Mouse (Mus musculus): ENCODE results near the gene Mob2. TPM values are rescaled to one million over a fixed set of nuclear protein-coding genes. Genes with fewer than 3 reads are reported as not detected.

Mob2 gene
- polyA plus RNA-seq, 1 experiment from 2014 or later = 76.2 TPM

DNA sequence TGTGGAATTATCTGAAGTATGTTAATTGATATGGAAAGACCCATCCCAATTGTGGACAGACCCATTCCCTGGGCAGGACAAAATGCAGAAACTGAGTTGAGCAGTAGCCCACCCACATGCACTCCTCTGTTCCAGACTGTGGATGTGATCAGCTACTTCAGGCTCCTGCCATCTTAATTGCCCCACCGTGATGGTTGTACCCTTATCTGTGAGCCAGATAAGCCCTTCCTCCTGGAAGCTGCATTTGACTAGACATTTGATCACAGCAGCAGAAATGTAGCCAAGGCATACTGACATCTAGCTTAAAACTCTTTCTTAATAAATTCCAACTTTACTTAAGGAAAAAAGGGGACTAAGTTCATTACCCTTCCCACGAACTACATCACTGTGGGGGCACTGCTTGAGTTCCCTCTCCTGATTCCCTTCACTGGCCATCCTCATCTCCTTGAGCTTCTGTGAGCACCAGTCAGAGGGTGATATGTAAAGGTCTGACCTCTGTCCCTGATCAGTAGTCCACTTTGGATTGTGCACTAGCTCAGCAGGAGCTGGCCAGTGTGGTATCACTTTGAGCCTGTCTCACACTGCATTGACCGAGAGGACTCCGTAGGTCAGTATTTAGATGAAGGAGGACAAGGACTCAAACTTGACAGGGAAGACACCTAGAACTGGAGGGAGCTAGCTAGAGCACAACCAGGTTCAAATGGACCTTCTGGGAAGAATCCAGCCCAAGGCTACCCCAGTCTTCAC is 25.5 kb upstream of the Mob2 start:
- no peak for DNase-seq
- no peak for ATAC-seq (ENCODE audit: insufficient read depth)
- no peaks in the 10 kb centered on the region for H3K9me3 ChIP-seq (ENCODE audit: low read depth, low read length)
- TF ChIP-seq CTCF (IDR thresholded peaks at IDR 0.05; ENCODE audit: low read depth) = no peak
- H3K4me3 ChIP-seq (ENCODE audit: low read depth, low read length) = no peak overlapping the region
- H3K36me3 ChIP-seq (ENCODE audit: insufficient read depth) = peaks cover 5% of the 10 kb centered on the region; the same call in 1 of the 2 replicates
- H3K27ac ChIP-seq (ENCODE audit: low read depth) = no peak overlapping the region; the same call in 1 of the 2 replicates
- WGBS = 61% methylated on average over 4 of the region's 4 CpGs
- H3K4me2 ChIP-seq = no peak overlapping the region
- H3K4me1 ChIP-seq (ENCODE audit: insufficient read depth) = peaks cover 15% of the 10 kb centered on the region
- peaks cover 31% of the 10 kb centered on the region for H3K27me3 ChIP-seq (ENCODE audit: insufficient read depth, low read length)
- no peak overlapping the region for H3K9ac ChIP-seq

DNA sequence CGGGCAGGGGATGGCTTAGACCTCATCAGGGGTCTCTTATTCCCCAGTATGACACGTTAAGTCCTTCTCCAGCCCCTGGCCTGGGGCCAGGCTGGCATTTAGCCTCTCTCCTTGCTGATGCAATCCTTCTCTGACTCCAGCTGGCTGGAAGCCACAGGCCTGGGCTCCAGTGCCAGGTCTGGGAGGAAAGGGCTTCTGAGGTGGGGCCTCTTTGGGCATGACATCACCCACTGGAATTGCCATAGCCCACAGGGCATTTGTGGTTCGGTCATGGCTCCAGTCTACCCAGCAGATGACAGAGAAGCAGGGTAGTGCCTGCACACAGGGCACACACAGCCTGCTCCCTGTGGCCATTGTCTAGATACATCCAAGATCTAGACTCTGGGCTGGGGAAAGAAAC is 24.0 kb upstream of the Mob2 start:
- H3K36me3 ChIP-seq (ENCODE audit: insufficient read depth) = peaks cover 5% of the 10 kb centered on the region; the same call in 1 of the 2 replicates
- DNase-seq (peak; percentile 51), ATAC-seq (ENCODE audit: insufficient read depth) (no peak)
- 52% methylated on average over 3 of the region's 3 CpGs for WGBS
- peaks cover 42% of the 10 kb centered on the region for H3K27me3 ChIP-seq (ENCODE audit: insufficient read depth, low read length)
- peaks cover 14% of the 10 kb centered on the region for H3K4me1 ChIP-seq (ENCODE audit: insufficient read depth)
- H3K9ac ChIP-seq = no peak overlapping the region
- H3K4me3 ChIP-seq (ENCODE audit: low read depth, low read length) = no peak overlapping the region
- no peaks in the 10 kb centered on the region for H3K9me3 ChIP-seq (ENCODE audit: low read depth, low read length)
- TF ChIP-seq CTCF (IDR thresholded peaks at IDR 0.05; ENCODE audit: low read depth) = no peak
- no peak overlapping the region for H3K27ac ChIP-seq (ENCODE audit: low read depth)
- H3K4me2 ChIP-seq = no peak overlapping the region

DNA sequence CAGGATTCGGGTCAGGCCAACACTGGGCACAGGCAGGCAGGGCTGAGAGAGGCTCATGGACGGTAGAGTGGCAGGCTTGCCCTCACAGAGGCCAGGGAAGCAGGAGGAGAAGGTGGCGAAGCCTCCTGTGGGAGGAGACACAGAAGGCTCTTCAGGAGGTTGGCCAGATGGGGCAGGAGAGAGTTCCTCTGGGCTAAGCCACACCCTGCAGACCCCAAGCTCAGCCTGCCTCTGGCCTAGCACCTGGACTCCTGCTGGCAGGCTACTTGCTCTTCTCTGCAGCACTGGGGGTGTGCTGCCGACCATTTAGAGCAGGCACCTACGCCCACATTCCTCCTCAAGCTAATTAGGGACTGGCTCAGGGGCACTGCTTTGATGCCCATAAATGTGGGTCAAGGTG is 23.5 kb upstream of the Mob2 start:
- no peaks in the 10 kb centered on the region for H3K9me3 ChIP-seq (ENCODE audit: low read depth, low read length)
- peaks cover 5% of the 10 kb centered on the region; the same call in 1 of the 2 replicates for H3K36me3 ChIP-seq (ENCODE audit: insufficient read depth)
- TF ChIP-seq CTCF (IDR thresholded peaks at IDR 0.05; ENCODE audit: low read depth) = peak; percentile 33
- peak overlapping the region; percentile 1; the same call in 1 of the 2 replicates for H3K27ac ChIP-seq (ENCODE audit: low read depth)
- H3K9ac ChIP-seq = no peak overlapping the region
- ATAC-seq (ENCODE audit: insufficient read depth) = peak; percentile 16; the same call in 1 of the 2 replicates
- H3K4me3 ChIP-seq (ENCODE audit: low read depth, low read length) = no peak overlapping the region
- no peak overlapping the region for H3K4me2 ChIP-seq
- peaks cover 43% of the 10 kb centered on the region for H3K27me3 ChIP-seq (ENCODE audit: insufficient read depth, low read length)
- H3K4me1 ChIP-seq (ENCODE audit: insufficient read depth) = peaks cover 11% of the 10 kb centered on the region
- 28% methylated on average over 5 of the region's 5 CpGs for WGBS
- peak; percentile 25 for DNase-seq

DNA sequence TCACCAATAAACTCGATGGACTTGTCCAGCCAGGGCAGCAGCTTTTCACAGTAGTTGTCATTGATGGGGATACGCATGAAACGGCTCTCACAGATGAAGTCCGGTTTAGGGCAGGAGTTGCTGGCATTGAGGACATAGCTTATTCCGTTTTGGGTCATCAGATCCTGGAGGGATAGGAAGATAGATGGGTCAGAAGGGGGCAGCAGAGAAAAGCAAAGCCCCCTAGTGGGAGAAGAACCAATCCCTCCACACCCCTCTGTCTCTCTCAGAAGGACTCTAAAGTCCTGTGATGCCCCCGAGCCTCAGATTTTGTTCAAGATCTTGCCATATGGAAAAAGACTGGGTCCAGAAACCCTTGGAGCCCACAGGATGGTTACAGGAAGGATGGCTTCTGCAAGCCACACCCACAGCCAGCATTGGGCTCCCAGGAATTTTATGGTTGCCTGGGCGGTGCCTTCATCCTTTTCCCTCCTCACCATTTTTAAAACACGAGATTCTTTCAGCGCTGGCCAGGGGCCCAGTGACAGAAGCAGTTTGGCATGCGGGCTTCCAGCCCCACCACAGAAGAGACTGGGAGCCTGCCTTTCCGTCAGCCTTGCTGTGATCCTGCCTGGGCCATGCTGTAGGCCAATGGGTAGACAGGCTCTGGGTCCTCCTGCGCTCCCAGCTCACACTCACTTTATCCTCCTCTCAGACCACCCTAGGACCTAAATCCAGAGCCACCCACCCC is 22.9 kb upstream of the Mob2 start:
- H3K27me3 ChIP-seq (ENCODE audit: insufficient read depth, low read length) = peaks cover 44% of the 10 kb centered on the region
- peaks cover 5% of the 10 kb centered on the region; the same call in 1 of the 2 replicates for H3K36me3 ChIP-seq (ENCODE audit: insufficient read depth)
- peak overlapping the region; percentile 1; the same call in 1 of the 2 replicates for H3K27ac ChIP-seq (ENCODE audit: low read depth)
- H3K4me3 ChIP-seq (ENCODE audit: low read depth, low read length) = no peak overlapping the region
- no peak overlapping the region for H3K9ac ChIP-seq
- DNase-seq (peak; percentile 65), ATAC-seq (ENCODE audit: insufficient read depth) (peak; percentile 57; the same call in 1 of the 2 replicates)
- 19% methylated on average over 12 of the region's 12 CpGs for WGBS
- no peak overlapping the region for H3K4me2 ChIP-seq
- no peaks in the 10 kb centered on the region for H3K9me3 ChIP-seq (ENCODE audit: low read depth, low read length)
- H3K4me1 ChIP-seq (ENCODE audit: insufficient read depth) = peaks cover 11% of the 10 kb centered on the region
- 0 out of 2 replicates have a peak, but pooled peaks have one; percentile 17 for TF ChIP-seq CTCF (IDR thresholded peaks at IDR 0.05; ENCODE audit: low read depth)

DNA sequence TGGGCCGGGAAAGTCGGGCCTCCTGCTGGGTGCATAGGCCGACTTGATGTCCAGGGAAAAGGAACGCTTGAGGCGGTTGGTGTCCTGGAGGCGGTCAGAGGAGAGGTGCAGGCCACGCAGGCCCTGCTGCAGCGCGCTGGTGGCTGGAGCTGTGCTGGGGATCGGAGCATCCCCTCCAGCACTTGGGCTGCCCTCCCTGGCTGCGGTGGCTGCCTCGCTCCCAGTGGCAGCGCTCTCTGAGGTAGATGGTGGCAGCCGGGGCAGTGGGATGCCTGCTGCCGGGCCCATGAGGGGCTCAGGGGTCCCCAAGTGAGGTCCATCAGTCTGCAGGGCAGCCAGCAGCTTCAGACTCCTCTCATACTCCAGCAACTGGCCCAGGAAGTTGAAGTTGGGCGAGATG is 21.7 kb upstream of the Mob2 start:
- H3K36me3 ChIP-seq (ENCODE audit: insufficient read depth) = peaks cover 5% of the 10 kb centered on the region; the same call in 1 of the 2 replicates
- H3K4me3 ChIP-seq (ENCODE audit: low read depth, low read length) = no peak overlapping the region
- H3K4me1 ChIP-seq (ENCODE audit: insufficient read depth) = peaks cover 11% of the 10 kb centered on the region
- no peaks in the 10 kb centered on the region for H3K9me3 ChIP-seq (ENCODE audit: low read depth, low read length)
- no peak for ATAC-seq (ENCODE audit: insufficient read depth)
- no peak overlapping the region for H3K9ac ChIP-seq
- peaks cover 44% of the 10 kb centered on the region for H3K27me3 ChIP-seq (ENCODE audit: insufficient read depth, low read length)
- H3K4me2 ChIP-seq = peak overlapping the region; percentile 55; the same call in 1 of the 2 replicates
- no peak overlapping the region for H3K27ac ChIP-seq (ENCODE audit: low read depth)
- no peak for TF ChIP-seq CTCF (IDR thresholded peaks at IDR 0.05; ENCODE audit: low read depth)
- DNase-seq = no peak
- 29% methylated on average over 16 of the region's 16 CpGs for WGBS

DNA sequence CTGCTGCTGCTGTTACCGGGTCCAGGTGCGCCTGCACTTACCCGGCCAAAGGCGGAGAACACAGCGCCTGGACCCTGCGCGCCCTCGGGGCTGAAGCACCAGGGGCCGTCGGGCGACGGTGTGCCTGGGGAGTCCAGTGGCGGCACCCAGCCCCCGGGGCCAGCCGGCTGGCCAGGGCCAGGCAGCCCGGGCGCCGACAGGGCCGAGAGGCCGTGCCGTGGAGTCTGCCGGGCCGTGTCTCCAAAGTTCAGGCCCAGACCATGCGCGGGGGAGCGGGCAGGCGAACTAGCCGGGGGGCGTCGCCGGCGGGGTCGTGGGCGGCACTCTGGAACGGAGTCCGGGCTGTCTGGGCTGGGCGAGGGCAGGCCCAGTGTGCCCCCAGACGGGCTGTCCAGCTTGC is 21.3 kb upstream of the Mob2 start:
- H3K4me1 ChIP-seq (ENCODE audit: insufficient read depth) = peaks cover 11% of the 10 kb centered on the region
- peak overlapping the region; percentile 24 for H3K4me3 ChIP-seq (ENCODE audit: low read depth, low read length)
- H3K27me3 ChIP-seq (ENCODE audit: insufficient read depth, low read length) = peaks cover 44% of the 10 kb centered on the region
- WGBS = 5% methylated on average over 38 of the region's 38 CpGs
- no peaks in the 10 kb centered on the region for H3K9me3 ChIP-seq (ENCODE audit: low read depth, low read length)
- peaks cover 5% of the 10 kb centered on the region; the same call in 1 of the 2 replicates for H3K36me3 ChIP-seq (ENCODE audit: insufficient read depth)
- ATAC-seq (ENCODE audit: insufficient read depth) = no peak
- TF ChIP-seq CTCF (IDR thresholded peaks at IDR 0.05; ENCODE audit: low read depth) = no peak
- DNase-seq = no peak
- peak overlapping the region; percentile 55 for H3K4me2 ChIP-seq
- peak overlapping the region; percentile 13; the same call in 1 of the 2 replicates for H3K9ac ChIP-seq
- H3K27ac ChIP-seq (ENCODE audit: low read depth) = no peak overlapping the region

DNA sequence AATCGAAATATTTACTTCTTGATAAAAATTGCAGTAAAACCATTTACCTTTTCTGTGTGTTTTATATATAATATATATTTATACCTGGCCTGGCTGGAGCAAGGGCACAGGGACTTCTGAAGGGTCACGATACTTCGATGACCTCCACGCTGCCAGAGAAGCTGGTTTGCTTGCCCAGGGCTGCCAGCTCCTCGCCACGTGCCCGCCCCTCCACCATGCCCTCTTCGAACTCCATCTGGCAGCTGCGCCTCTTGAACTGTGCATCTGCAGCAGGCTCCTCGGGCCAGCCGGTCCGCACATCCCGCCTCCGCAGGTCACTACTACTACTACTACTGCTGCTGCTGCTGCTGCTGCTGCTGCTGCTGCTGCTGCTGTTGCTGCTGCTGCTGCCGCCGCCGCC is 20.9 kb upstream of the Mob2 start:
- DNase-seq (no peak), ATAC-seq (ENCODE audit: insufficient read depth) (no peak)
- H3K27me3 ChIP-seq (ENCODE audit: insufficient read depth, low read length) = peaks cover 44% of the 10 kb centered on the region
- peak overlapping the region; percentile 24 for H3K4me3 ChIP-seq (ENCODE audit: low read depth, low read length)
- H3K9ac ChIP-seq = no peak overlapping the region
- peaks cover 11% of the 10 kb centered on the region for H3K4me1 ChIP-seq (ENCODE audit: insufficient read depth)
- 29% methylated on average over 17 of the region's 17 CpGs for WGBS
- TF ChIP-seq CTCF (IDR thresholded peaks at IDR 0.05; ENCODE audit: low read depth) = no peak
- H3K4me2 ChIP-seq = peak overlapping the region; percentile 55
- no peaks in the 10 kb centered on the region for H3K9me3 ChIP-seq (ENCODE audit: low read depth, low read length)
- no peak overlapping the region for H3K27ac ChIP-seq (ENCODE audit: low read depth)
- H3K36me3 ChIP-seq (ENCODE audit: insufficient read depth) = peaks cover 5% of the 10 kb centered on the region; the same call in 1 of the 2 replicates

Data from lung, embryonic 14.5 days (tissue).